Mouse (Mus musculus): ENCODE measurements at regions not wholly inside any gene's neighbourhood (a gene's known extent, or its start where the extent isn't known, plus 50 kb on each side); places are given as distances from the start of the nearest gene placed in this dataset.

GRCm38 (mm10) chr10:118795061-118795407 is 75.0 kb downstream of the Dyrk2 start:
- Histone ChIP-seq H3K9ac (ENCODE audit: low read depth, low read length) (no peak overlapping the region), H3K9me3 (replicated peaks; ENCODE audit: control insufficient read depth, low read length, poor library complexity, severe bottlenecking) (no peaks in the 10 kb centered on the region), H3K4me1 (ENCODE audit: control insufficient read depth, insufficient read depth, low read length) (peaks cover 16% of the 10 kb centered on the region), H3K27ac (ENCODE audit: low read length) (no peak overlapping the region), H3K36me3 (ENCODE audit: control insufficient read depth, insufficient read depth, low read length) (no peaks in the 10 kb centered on the region), H3K27me3 (ENCODE audit: control insufficient read depth, insufficient read depth, low read depth, low read length) (no peaks in the 10 kb centered on the region), H3K4me2 (ENCODE audit: low read length) (no peak overlapping the region), H3K4me3 (ENCODE audit: low read depth, low read length) (no peak overlapping the region)
- ATAC-seq, result peak; percentile 51; the same call in 1 of the 2 replicates
- 83% methylated on average over 3 of the region's 3 CpGs for WGBS

GRCm38 (mm10) chr10:118796512-118796911 is 73.5 kb downstream of the Dyrk2 start:
- ATAC-seq, result no peak
- WGBS, result 93% methylated on average over 7 of the region's 7 CpGs
- no peak overlapping the region for H3K4me3 ChIP-seq (ENCODE audit: low read depth, low read length)
- H3K36me3 ChIP-seq (ENCODE audit: control insufficient read depth, insufficient read depth, low read length), result no peaks in the 10 kb centered on the region
- no peak overlapping the region for H3K9ac ChIP-seq (ENCODE audit: low read depth, low read length)
- H3K9me3 ChIP-seq (replicated peaks; ENCODE audit: control insufficient read depth, low read length, poor library complexity, severe bottlenecking), result no peaks in the 10 kb centered on the region
- peaks cover 16% of the 10 kb centered on the region for H3K4me1 ChIP-seq (ENCODE audit: control insufficient read depth, insufficient read depth, low read length)
- H3K27me3 ChIP-seq (ENCODE audit: control insufficient read depth, insufficient read depth, low read depth, low read length), result no peaks in the 10 kb centered on the region
- H3K27ac ChIP-seq (ENCODE audit: low read length), result no peak overlapping the region
- no peak overlapping the region for H3K4me2 ChIP-seq (ENCODE audit: low read length)

DNA sequence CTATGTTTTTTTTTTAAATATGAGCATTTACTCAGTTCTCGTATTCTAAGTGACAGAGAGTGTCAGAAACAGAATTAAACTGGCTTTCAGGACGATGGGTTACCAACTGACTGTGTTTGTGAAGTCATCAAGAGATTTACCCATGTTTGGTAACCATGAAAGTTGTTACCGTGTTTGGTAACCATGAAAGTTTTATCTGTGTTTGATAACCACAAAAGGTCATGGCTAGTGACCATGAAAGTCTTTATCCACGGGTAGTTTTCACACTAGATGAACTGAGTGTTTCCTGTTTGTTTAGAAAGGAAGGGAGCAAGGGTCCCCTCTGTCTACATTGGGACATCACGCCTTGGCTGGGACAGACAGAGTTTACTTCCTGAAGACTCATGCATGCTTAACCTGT is 72.8 kb downstream of the Dyrk2 start:
- H3K27ac ChIP-seq (ENCODE audit: low read length), result no peak overlapping the region
- no peak overlapping the region for H3K4me2 ChIP-seq (ENCODE audit: low read length)
- no peaks in the 10 kb centered on the region for H3K9me3 ChIP-seq (replicated peaks; ENCODE audit: control insufficient read depth, low read length, poor library complexity, severe bottlenecking)
- peaks cover 16% of the 10 kb centered on the region for H3K4me1 ChIP-seq (ENCODE audit: control insufficient read depth, insufficient read depth, low read length)
- ATAC-seq, result no peak
- 85% methylated on average over 5 of the region's 5 CpGs for WGBS
- H3K9ac ChIP-seq (ENCODE audit: low read depth, low read length), result no peak overlapping the region
- H3K27me3 ChIP-seq (ENCODE audit: control insufficient read depth, insufficient read depth, low read depth, low read length), result no peaks in the 10 kb centered on the region
- H3K4me3 ChIP-seq (ENCODE audit: low read depth, low read length), result no peak overlapping the region
- no peaks in the 10 kb centered on the region for H3K36me3 ChIP-seq (ENCODE audit: control insufficient read depth, insufficient read depth, low read length)

GRCm38 (mm10) chr10:118799767-118800166 is 70.2 kb downstream of the Dyrk2 start:
- Histone ChIP-seq H3K27ac (ENCODE audit: low read length) (no peak overlapping the region), H3K4me3 (ENCODE audit: low read depth, low read length) (no peak overlapping the region), H3K27me3 (ENCODE audit: control insufficient read depth, insufficient read depth, low read depth, low read length) (no peaks in the 10 kb centered on the region), H3K4me2 (ENCODE audit: low read length) (no peak overlapping the region), H3K9ac (ENCODE audit: low read depth, low read length) (no peak overlapping the region), H3K4me1 (ENCODE audit: control insufficient read depth, insufficient read depth, low read length) (peaks cover under 1% of the 10 kb centered on the region; the same call in 1 of the 2 replicates), H3K36me3 (ENCODE audit: control insufficient read depth, insufficient read depth, low read length) (no peaks in the 10 kb centered on the region), H3K9me3 (replicated peaks; ENCODE audit: control insufficient read depth, low read length, poor library complexity, severe bottlenecking) (no peaks in the 10 kb centered on the region)
- 96% methylated on average over 8 of the region's 8 CpGs for WGBS
- no peak for ATAC-seq

- WGBS, result 90% methylated on average over 20 of the region's 20 CpGs
- ATAC-seq, result no peak
- H3K27ac ChIP-seq (ENCODE audit: low read length), result no peak overlapping the region
- no peaks in the 10 kb centered on the region for H3K36me3 ChIP-seq (ENCODE audit: control insufficient read depth, insufficient read depth, low read length)
- H3K4me1 ChIP-seq (ENCODE audit: control insufficient read depth, insufficient read depth, low read length), result no peaks in the 10 kb centered on the region
- no peak overlapping the region for H3K4me3 ChIP-seq (ENCODE audit: low read depth, low read length)
- no peak overlapping the region for H3K9ac ChIP-seq (ENCODE audit: low read depth, low read length)
- no peak overlapping the region for H3K4me2 ChIP-seq (ENCODE audit: low read length)
- H3K9me3 ChIP-seq (replicated peaks; ENCODE audit: control insufficient read depth, low read length, poor library complexity, severe bottlenecking), result no peaks in the 10 kb centered on the region
- no peaks in the 10 kb centered on the region for H3K27me3 ChIP-seq (ENCODE audit: control insufficient read depth, insufficient read depth, low read depth, low read length)
Measured at GRCm38 (mm10) chr10:118803922-118804557, 66.0 kb downstream of the Dyrk2 start.

DNA sequence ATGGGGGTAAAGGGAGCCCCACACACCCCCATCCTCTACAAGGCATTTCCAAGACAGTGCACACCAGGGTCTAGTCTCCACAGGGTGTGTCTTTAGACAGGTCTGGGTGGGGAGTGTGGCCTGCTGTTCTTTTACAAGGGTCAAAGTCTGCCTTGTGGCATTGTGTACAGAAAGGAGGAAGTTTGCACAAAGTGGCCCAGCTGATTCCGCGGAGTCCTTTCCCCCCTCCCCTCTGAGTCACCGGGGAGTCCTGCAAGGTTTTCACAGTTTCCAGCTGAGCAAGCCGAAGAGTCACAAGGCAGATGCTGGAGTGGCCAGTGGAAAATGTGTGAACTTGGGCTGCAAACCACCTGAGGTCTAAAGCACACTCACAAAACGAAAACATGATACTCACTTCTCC is 65.4 kb downstream of the Dyrk2 start:
- no peak for ATAC-seq
- Histone ChIP-seq H3K9me3 (replicated peaks; ENCODE audit: control insufficient read depth, low read length, poor library complexity, severe bottlenecking) (no peaks in the 10 kb centered on the region), H3K36me3 (ENCODE audit: control insufficient read depth, insufficient read depth, low read length) (no peaks in the 10 kb centered on the region), H3K4me3 (ENCODE audit: low read depth, low read length) (no peak overlapping the region), H3K9ac (ENCODE audit: low read depth, low read length) (no peak overlapping the region), H3K27ac (ENCODE audit: low read length) (no peak overlapping the region), H3K4me2 (ENCODE audit: low read length) (no peak overlapping the region), H3K27me3 (ENCODE audit: control insufficient read depth, insufficient read depth, low read depth, low read length) (no peaks in the 10 kb centered on the region), H3K4me1 (ENCODE audit: control insufficient read depth, insufficient read depth, low read length) (no peaks in the 10 kb centered on the region)
- WGBS, result 61% methylated on average over 5 of the region's 5 CpGs
